Mouse (Mus musculus): ENCODE measurements around the gene Mamdc4. TPM values are rescaled to one million over a fixed set of nuclear protein-coding genes. Genes with fewer than 3 reads are reported as not detected.

Gene Mamdc4
- polyA plus RNA-seq, 1 experiment from 2014 or later: 2.2 TPM

Other genes starting within 250 kb of the Mamdc4 start
- 87.2 and 88.1 TPM in 2 replicates for gene Man1b1, start 242.5 kb downstream of the Mamdc4 start, polyA plus RNA-seq (2014; fragmentation: Nextera tagmentation; extraction: Ambion mirVana)
- gene Dpp7, start 218.5 kb downstream of the Mamdc4 start, polyA plus RNA-seq (2014; fragmentation: Nextera tagmentation; extraction: Ambion mirVana): 15.9 and 16.0 TPM in 2 replicates
- gene Uap1l1, start 209.2 kb downstream of the Mamdc4 start, polyA plus RNA-seq (2014; fragmentation: Nextera tagmentation; extraction: Ambion mirVana): 3.4 and 6.7 TPM in 2 replicates
- gene Sapcd2, start 202.5 kb downstream of the Mamdc4 start, polyA plus RNA-seq (2014; fragmentation: Nextera tagmentation; extraction: Ambion mirVana): 47.9 and 53.3 TPM in 2 replicates
- 0.12 and 0.23 TPM in 2 replicates for gene Entpd2, start 179.0 kb downstream of the Mamdc4 start, polyA plus RNA-seq (2014; fragmentation: Nextera tagmentation; extraction: Ambion mirVana)
- 101 and 106 TPM in 2 replicates for gene Npdc1, start 175.5 kb downstream of the Mamdc4 start, polyA plus RNA-seq (2014; fragmentation: Nextera tagmentation; extraction: Ambion mirVana)
- not detected in 2 replicates for gene Fut7, start 151.6 kb downstream of the Mamdc4 start, polyA plus RNA-seq (2014; fragmentation: Nextera tagmentation; extraction: Ambion mirVana)
- gene Abca2, start 146.1 kb downstream of the Mamdc4 start, polyA plus RNA-seq (2014; fragmentation: Nextera tagmentation; extraction: Ambion mirVana): 5.2 and 5.4 TPM in 2 replicates
- gene Clic3, start 118.0 kb downstream of the Mamdc4 start, polyA plus RNA-seq (2014; fragmentation: Nextera tagmentation; extraction: Ambion mirVana): 0.18 and 0.25 TPM in 2 replicates
- gene Paxx, start 113.8 kb downstream of the Mamdc4 start, polyA plus RNA-seq (2014; fragmentation: Nextera tagmentation; extraction: Ambion mirVana): 21.9 and 23.2 TPM in 2 replicates
- 0.26 TPM in 1 of 2 replicates, not detected in the other for gene Ptgds, start 104.8 kb downstream of the Mamdc4 start, polyA plus RNA-seq (2014; fragmentation: Nextera tagmentation; extraction: Ambion mirVana)
- not detected in 2 replicates for gene Lcn12, start 80.9 kb downstream of the Mamdc4 start, polyA plus RNA-seq (2014; fragmentation: Nextera tagmentation; extraction: Ambion mirVana)
- gene Fbxw5, start 74.1 kb downstream of the Mamdc4 start, polyA plus RNA-seq (2014; fragmentation: Nextera tagmentation; extraction: Ambion mirVana): 65.9 and 66.4 TPM in 2 replicates
- 3.6 TPM in 2 replicates for gene C8g, start 73.1 kb downstream of the Mamdc4 start, polyA plus RNA-seq (2014; fragmentation: Nextera tagmentation; extraction: Ambion mirVana)
- 29.0 and 31.6 TPM in 2 replicates for gene Traf2, start 27.9 kb downstream of the Mamdc4 start, polyA plus RNA-seq (2014; fragmentation: Nextera tagmentation; extraction: Ambion mirVana)
- 385 TPM in 2 replicates for gene Edf1, start 17.0 kb downstream of the Mamdc4 start, polyA plus RNA-seq (2014; fragmentation: Nextera tagmentation; extraction: Ambion mirVana)
- 158 and 159 TPM in 2 replicates for gene Phpt1, start 379 bp upstream of the Mamdc4 start, polyA plus RNA-seq (2014; fragmentation: Nextera tagmentation; extraction: Ambion mirVana)
- 0.07 and 0.10 TPM in 2 replicates for gene Ajm1, start 6.9 kb upstream of the Mamdc4 start, polyA plus RNA-seq (2014; fragmentation: Nextera tagmentation; extraction: Ambion mirVana)
- 49.2 and 51.2 TPM in 2 replicates for gene Rabl6, start 33.7 kb upstream of the Mamdc4 start, polyA plus RNA-seq (2014; fragmentation: Nextera tagmentation; extraction: Ambion mirVana)
- 0.25 and 0.28 TPM in 2 replicates for gene Ccdc183, start 42.8 kb upstream of the Mamdc4 start, polyA plus RNA-seq (2014; fragmentation: Nextera tagmentation; extraction: Ambion mirVana)
- gene Tmem141, start 47.2 kb upstream of the Mamdc4 start, polyA plus RNA-seq (2014; fragmentation: Nextera tagmentation; extraction: Ambion mirVana): 17.9 and 19.1 TPM in 2 replicates
- gene Fcna, start 53.2 kb upstream of the Mamdc4 start, polyA plus RNA-seq (2014; fragmentation: Nextera tagmentation; extraction: Ambion mirVana): 1.3 and 1.6 TPM in 2 replicates
- not detected in 2 replicates for gene Lcn8, start 78.3 kb upstream of the Mamdc4 start, polyA plus RNA-seq (2014; fragmentation: Nextera tagmentation; extraction: Ambion mirVana)
- not detected in 2 replicates for gene Lcn5, start 83.1 kb upstream of the Mamdc4 start, polyA plus RNA-seq (2014; fragmentation: Nextera tagmentation; extraction: Ambion mirVana)
- not detected in 2 replicates for gene Lcn6, start 101.9 kb upstream of the Mamdc4 start, polyA plus RNA-seq (2014; fragmentation: Nextera tagmentation; extraction: Ambion mirVana)
- not detected in 2 replicates for gene Lcn10, start 107.9 kb upstream of the Mamdc4 start, polyA plus RNA-seq (2014; fragmentation: Nextera tagmentation; extraction: Ambion mirVana)
- not detected in 2 replicates for gene Obp2a, start 125.2 kb upstream of the Mamdc4 start, polyA plus RNA-seq (2014; fragmentation: Nextera tagmentation; extraction: Ambion mirVana)
- gene Bmyc, start 131.9 kb upstream of the Mamdc4 start, polyA plus RNA-seq (2014; fragmentation: Nextera tagmentation; extraction: Ambion mirVana): 57.1 and 59.7 TPM in 2 replicates
- gene Obp2b, start 162.2 kb upstream of the Mamdc4 start, polyA plus RNA-seq (2014; fragmentation: Nextera tagmentation; extraction: Ambion mirVana): not detected in 2 replicates
- gene Lcn3, start 190.7 kb upstream of the Mamdc4 start, polyA plus RNA-seq (2014; fragmentation: Nextera tagmentation; extraction: Ambion mirVana): not detected in 2 replicates
- gene Lcn11, start 202.2 kb upstream of the Mamdc4 start, polyA plus RNA-seq (2014; fragmentation: Nextera tagmentation; extraction: Ambion mirVana): not detected in 2 replicates
- not detected in 2 replicates for gene Gm13539, start 207.4 kb upstream of the Mamdc4 start, polyA plus RNA-seq (2014; fragmentation: Nextera tagmentation; extraction: Ambion mirVana)
- gene Glt6d1, start 241.0 kb upstream of the Mamdc4 start, polyA plus RNA-seq (2014; fragmentation: Nextera tagmentation; extraction: Ambion mirVana): not detected in 2 replicates
- gene Lcn9, start 248.3 kb upstream of the Mamdc4 start, polyA plus RNA-seq (2014; fragmentation: Nextera tagmentation; extraction: Ambion mirVana): not detected in 2 replicates